In the genomic region with DNA sequence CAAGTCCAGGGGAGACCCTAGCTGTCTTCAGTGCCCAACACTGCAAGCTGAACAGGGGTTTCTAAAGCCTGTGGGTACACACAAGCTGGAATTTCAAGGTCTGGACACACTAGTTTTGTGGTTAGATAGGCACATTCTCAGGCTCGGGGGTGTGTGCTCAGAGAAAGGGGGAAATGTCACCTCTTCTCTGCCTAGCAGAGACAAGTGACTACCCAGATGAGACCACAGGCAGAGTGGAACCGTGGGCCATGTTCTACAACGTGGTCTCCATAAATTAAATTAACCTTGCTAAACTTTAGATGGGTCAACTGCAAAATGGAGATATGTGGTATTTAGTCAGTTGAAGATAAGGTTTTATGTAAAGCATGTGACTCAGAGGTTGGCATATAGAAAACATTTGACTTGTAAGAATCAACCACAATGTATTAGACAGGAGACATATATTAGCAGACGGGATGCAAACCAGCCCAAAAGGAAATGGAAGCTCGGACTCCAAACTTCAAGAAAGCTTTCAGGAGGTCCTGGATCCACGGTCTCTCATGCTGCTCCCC, we compare ENCODE assay signal across 15 mouse cellular contexts. TPM values are rescaled to one million over a fixed set of nuclear protein-coding genes. Genes with fewer than 3 reads are reported as not detected.
A peak's percentile ranks its signal among the peaks of the same experiment; 100 is the strongest.
DNase-seq lines count a peak whose midpoint lies in the region; ATAC-seq and TF ChIP-seq lines count a peak whose summit lies in the region.
"Had no signal": no experiment of that assay in that cellular context is flagged by ENCODE, and none has a peak within 500 bp of the region (broad histone marks: within the 10 kb centered on the region; RNA-seq: fewer than 3 reads in every experiment).

No protein-coding gene starts in this region.

- H3K27ac ChIP-seq in kidney, embryonic 15.5 days, result no peak overlapping the region
- H3K27ac ChIP-seq in liver, embryonic 14.5 days, result no peak overlapping the region
- H3K27ac ChIP-seq in stomach, embryonic 15.5 days, result no peak overlapping the region
- H3K27ac ChIP-seq in hindbrain, embryonic 10.5 days, result no peak overlapping the region
- H3K27ac ChIP-seq: forebrain, embryonic 12.5 days; hindbrain, embryonic 15.5 days had no signal

- no peak for DNase-seq in kidney, postnatal 4 days
- peak; percentile 11 for DNase-seq in NIH3T3 (ENCODE audit: low read depth)
- DNase-seq in liver, embryonic 14.5 days (ENCODE audit: low read depth in 3 of 3, low spot score in 3 of 3), result no peak
- DNase-seq in lung, postnatal 10 days, result no peak
- DNase-seq in urinary bladder, postnatal 10 days (ENCODE audit: low spot score), result no peak
- DNase-seq in hindbrain, embryonic 10.5 days (ENCODE audit: low spot score), result no peak
- DNase-seq: adrenal gland, postnatal 10 days; heart, postnatal 14 days; layer of hippocampus, adult 9-11 months had no signal

- no peak for TF ChIP-seq CTCF in liver, embryonic 14.5 days (IDR thresholded peaks at IDR 0.05; ENCODE audit: low read depth)

- no peaks in the 10 kb centered on the region for H3K27me3 ChIP-seq in kidney, embryonic 15.5 days
- no peaks in the 10 kb centered on the region for H3K27me3 ChIP-seq in liver, embryonic 14.5 days (ENCODE audit: control insufficient read depth, insufficient read depth, low read length)
- no peaks in the 10 kb centered on the region for H3K27me3 ChIP-seq in stomach, embryonic 15.5 days (replicated peaks)
- peaks cover 8% of the 10 kb centered on the region; the same call in 1 of the 2 replicates for H3K27me3 ChIP-seq in hindbrain, embryonic 10.5 days (ENCODE audit: insufficient read depth, poor library complexity, severe bottlenecking)
- H3K27me3 ChIP-seq: hindbrain, embryonic 15.5 days had no signal

- 61% methylated on average over 6 of the region's 6 CpGs for WGBS in kidney, embryonic 15.5 days
- 28% methylated on average over 6 of the region's 6 CpGs for WGBS in liver, embryonic 14.5 days (ENCODE audit: insufficient replicate concordance)
- WGBS in stomach, embryonic 15.5 days, result 56% methylated on average over 6 of the region's 6 CpGs
- 85% methylated on average over 6 of the region's 6 CpGs for WGBS in hindbrain, embryonic 10.5 days

- no peaks in the 10 kb centered on the region for H3K9me3 ChIP-seq in kidney, embryonic 15.5 days (replicated peaks)
- H3K9me3 ChIP-seq in liver, embryonic 14.5 days (ENCODE audit: control insufficient read depth, low read length), result no peaks in the 10 kb centered on the region
- no peaks in the 10 kb centered on the region for H3K9me3 ChIP-seq in stomach, embryonic 15.5 days
- H3K9me3 ChIP-seq in hindbrain, embryonic 10.5 days, result no peaks in the 10 kb centered on the region
- H3K9me3 ChIP-seq: forebrain, embryonic 12.5 days; hindbrain, embryonic 15.5 days had no signal

- TF ChIP-seq EP300 in liver, embryonic 14.5 days (IDR thresholded peaks at IDR 0.05; ENCODE audit: low read depth), result no peak

- no peak for ATAC-seq in kidney, embryonic 15.5 days (replicated peaks; ENCODE audit: low FRiP score)
- peak; percentile 21; the same call in 1 of the 2 replicates for ATAC-seq in liver, embryonic 14.5 days (ENCODE audit: insufficient read depth)
- ATAC-seq in stomach, embryonic 15.5 days (ENCODE audit: insufficient read depth, low FRiP score, low read depth), result no peak
- ATAC-seq: activated CD4-positive, CD25-positive, alpha-beta regulatory T cell, adult 4 months had no signal

- H3K4me2 ChIP-seq in kidney, embryonic 15.5 days, result peak overlapping the region; percentile 55; the same call in 1 of the 2 replicates
- H3K4me2 ChIP-seq in liver, embryonic 14.5 days (ENCODE audit: low read depth), result peak overlapping the region; percentile 69
- H3K4me2 ChIP-seq in stomach, embryonic 15.5 days, result peak overlapping the region; percentile 44; the same call in 1 of the 2 replicates
- H3K4me2 ChIP-seq: midbrain, embryonic 11.5 days had no signal

- peaks cover 9% of the 10 kb centered on the region; the same call in 1 of the 2 replicates for H3K36me3 ChIP-seq in kidney, embryonic 15.5 days
- no peaks in the 10 kb centered on the region for H3K36me3 ChIP-seq in liver, embryonic 14.5 days (replicated peaks; ENCODE audit: control insufficient read depth, insufficient read depth, low read depth)
- no peaks in the 10 kb centered on the region for H3K36me3 ChIP-seq in stomach, embryonic 15.5 days
- no peaks in the 10 kb centered on the region for H3K36me3 ChIP-seq in hindbrain, embryonic 10.5 days
- H3K36me3 ChIP-seq: forebrain, embryonic 12.5 days had no signal

- H3K4me1 ChIP-seq in kidney, embryonic 15.5 days, result peaks cover 9% of the 10 kb centered on the region
- H3K4me1 ChIP-seq in liver, embryonic 14.5 days (replicated peaks; ENCODE audit: control insufficient read depth in 2 of 2, insufficient read depth in 2 of 2, low read length in 1 of 2), result peaks cover 14% of the 10 kb centered on the region in 2 experiments
- H3K4me1 ChIP-seq in stomach, embryonic 15.5 days, result 0 out of 2 replicates have a peak, but pooled peaks cover 6% of the 10 kb centered on the region
- peaks cover 9% of the 10 kb centered on the region for H3K4me1 ChIP-seq in hindbrain, embryonic 10.5 days (replicated peaks)

- H3K9ac ChIP-seq in kidney, embryonic 15.5 days, result no peak overlapping the region
- H3K9ac ChIP-seq in liver, embryonic 14.5 days (replicated peaks), result peak overlapping the region; percentile 10
- no peak overlapping the region for H3K9ac ChIP-seq in stomach, embryonic 15.5 days
- H3K9ac ChIP-seq: forebrain, embryonic 12.5 days had no signal

- H3K4me3 ChIP-seq in kidney, embryonic 15.5 days (replicated peaks), result no peak overlapping the region
- no peak overlapping the region for H3K4me3 ChIP-seq in liver, embryonic 14.5 days (ENCODE audit: insufficient read depth in 1 of 2, low read depth in 2 of 2, low read length in 2 of 2)
- no peak overlapping the region for H3K4me3 ChIP-seq in stomach, embryonic 15.5 days (replicated peaks)
- H3K4me3 ChIP-seq in hindbrain, embryonic 10.5 days, result no peak overlapping the region
- H3K4me3 ChIP-seq: forebrain, embryonic 12.5 days had no signal

RNA-seq across cellular contexts. Expression of a gene that starts 13.1 kb away (rescaled TPM):
- 5.4 and 5.6 TPM in 2 replicates for polyA plus RNA-seq in kidney, embryonic 15.5 days (2015; fragmentation: Nextera tagmentation; extraction: Ambion mirVana)
- polyA plus RNA-seq in liver, embryonic 14.5 days (2012; rRNA removed), result 8.7 and 11.7 TPM in 2 replicates
- 13.6 and 15.4 TPM in 2 replicates for polyA plus RNA-seq in liver, embryonic 14.5 days (2014; fragmentation: Nextera tagmentation; extraction: Ambion mirVana)
- polyA plus RNA-seq in stomach, embryonic 15.5 days (2015; fragmentation: Nextera tagmentation; extraction: Ambion mirVana), result 21.3 and 30.0 TPM in 2 replicates
- polyA plus RNA-seq in hindbrain, embryonic 10.5 days (2016; fragmentation: Nextera tagmentation; extraction: Ambion mirVana), result 2.5 and 2.8 TPM in 2 replicates
- polyA plus RNA-seq: activated CD4-positive, CD25-positive, alpha-beta regulatory T cell, adult 4 months had no signal
